Mouse (Mus musculus) T-helper 17 cell (primary cell): ENCODE data around the gene Zfp787.

Source experiments
- in situ Hi-C, 2 experiments: fragments of 300-600 bp; cut with MboI, MseI; formaldehyde crosslinking; loops; 1 replicate in 1 of 2; 2 replicates in 1 of 2; pipeline ENCODE4 v1.15.1; 2025; ENCODE audit warnings: high pct_unique_total_duplicates in 2 of 2

Zfp787 gene

GRCm38 (mm10) chr7:6169403-6169802, 13.6 kb upstream of the Zfp787 start:
- in situ Hi-C loops = loop anchor here (5.0 to 25.0 kb wide), 5 partner anchors 218 to 1682 kb away; partner anchors contain the start of genes Epn1 (in 1 of the 2), Gm45844 (in 1 of the 2), U2af2 (in 1 of the 2) and Zfp580 (in 1 of the 2)

- in situ Hi-C loops = loop anchor here (5.0 to 25.0 kb wide), 5 partner anchors 223 to 1677 kb away; partner anchors contain the start of genes Epn1 (in 1 of the 2), Gm45844 (in 1 of the 2), U2af2 (in 1 of the 2) and Zfp580 (in 1 of the 2)
Measured at GRCm38 (mm10) chr7:6164671-6165070, 8.9 kb upstream of the Zfp787 start.

DNA sequence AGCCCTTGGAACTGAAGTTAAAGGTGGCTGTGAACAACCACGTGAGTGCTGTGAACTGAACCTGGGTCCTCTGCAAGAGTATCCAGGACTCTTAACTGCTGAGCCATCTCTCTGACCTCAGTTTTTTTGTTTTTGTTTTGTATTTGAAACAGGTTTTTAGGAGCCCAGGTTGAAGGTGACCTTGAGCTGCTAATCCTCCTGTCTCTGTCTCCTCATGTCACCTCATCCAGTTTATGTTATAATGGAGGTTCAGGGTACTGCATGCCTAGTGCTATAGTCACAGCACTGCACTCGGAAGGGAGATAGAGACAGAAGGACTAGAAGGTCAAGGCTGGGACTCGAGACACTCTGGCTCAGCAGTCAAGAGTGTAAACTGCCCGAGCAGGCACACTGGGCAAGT, 6.4 kb upstream of the Zfp787 start:
- in situ Hi-C loops = loop anchor here (25.0 kb wide), 4 partner anchors 1075 to 1675 kb away; partner anchors contain the start of genes Epn1 (in 1 of the 2), Gm45844 (in 1 of the 2), U2af2 (in 1 of the 2) and Zfp580 (in 1 of the 2)

GRCm38 (mm10) chr7:6161541-6161940, 5.7 kb upstream of the Zfp787 start:
- in situ Hi-C loops = loop anchor here (25.0 kb wide), 4 partner anchors 1074 to 1674 kb away; partner anchors contain the start of genes Epn1 (in 1 of the 2), Gm45844 (in 1 of the 2), U2af2 (in 1 of the 2) and Zfp580 (in 1 of the 2)

GRCm38 (mm10) chr7:6159604-6160003, 3.8 kb upstream of the Zfp787 start:
- in situ Hi-C loops = loop anchor here (10.0 to 25.0 kb wide), 6 partner anchors 125 to 1672 kb away; partner anchors contain the start of genes Epn1 (in 1 of the 2), Fiz1 (in 1 of the 2), Gm44973 (in 1 of the 2) and Gm45844 (in 1 of the 2)

DNA sequence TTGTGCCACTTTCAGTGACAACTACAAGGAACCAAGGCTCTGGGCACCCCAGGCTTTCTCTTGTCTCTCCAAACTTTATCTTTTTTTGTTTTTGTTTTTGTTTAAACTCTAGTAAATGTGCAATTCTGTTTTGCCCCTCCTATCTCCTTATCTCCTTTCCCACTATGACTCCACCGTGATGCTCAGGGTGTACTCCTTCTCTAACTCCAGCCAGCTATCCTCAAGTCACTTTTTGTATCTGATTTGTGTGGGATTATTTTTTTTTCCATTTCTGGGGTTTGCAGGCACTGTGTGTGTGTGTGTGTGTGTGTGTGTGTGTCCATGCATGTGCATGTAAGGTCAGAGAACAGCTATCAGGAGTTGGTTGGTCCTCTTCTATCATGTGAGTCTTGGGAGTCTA, 1.7 kb upstream of the Zfp787 start:
- in situ Hi-C loops = loop anchor here (10.0 to 25.0 kb wide), 6 partner anchors 127 to 1670 kb away; partner anchors contain the start of genes Epn1 (in 1 of the 2), Fiz1 (in 1 of the 2), Gm44973 (in 1 of the 2) and Gm45844 (in 1 of the 2)

GRCm38 (mm10) chr7:6156901-6157472, 1.2 kb upstream of the Zfp787 start:
- in situ Hi-C loops = loop anchor here (10.0 to 25.0 kb wide), 6 partner anchors 128 to 1670 kb away; partner anchors contain the start of genes Epn1 (in 1 of the 2), Fiz1 (in 1 of the 2), Gm44973 (in 1 of the 2) and Gm45844 (in 1 of the 2)

DNA sequence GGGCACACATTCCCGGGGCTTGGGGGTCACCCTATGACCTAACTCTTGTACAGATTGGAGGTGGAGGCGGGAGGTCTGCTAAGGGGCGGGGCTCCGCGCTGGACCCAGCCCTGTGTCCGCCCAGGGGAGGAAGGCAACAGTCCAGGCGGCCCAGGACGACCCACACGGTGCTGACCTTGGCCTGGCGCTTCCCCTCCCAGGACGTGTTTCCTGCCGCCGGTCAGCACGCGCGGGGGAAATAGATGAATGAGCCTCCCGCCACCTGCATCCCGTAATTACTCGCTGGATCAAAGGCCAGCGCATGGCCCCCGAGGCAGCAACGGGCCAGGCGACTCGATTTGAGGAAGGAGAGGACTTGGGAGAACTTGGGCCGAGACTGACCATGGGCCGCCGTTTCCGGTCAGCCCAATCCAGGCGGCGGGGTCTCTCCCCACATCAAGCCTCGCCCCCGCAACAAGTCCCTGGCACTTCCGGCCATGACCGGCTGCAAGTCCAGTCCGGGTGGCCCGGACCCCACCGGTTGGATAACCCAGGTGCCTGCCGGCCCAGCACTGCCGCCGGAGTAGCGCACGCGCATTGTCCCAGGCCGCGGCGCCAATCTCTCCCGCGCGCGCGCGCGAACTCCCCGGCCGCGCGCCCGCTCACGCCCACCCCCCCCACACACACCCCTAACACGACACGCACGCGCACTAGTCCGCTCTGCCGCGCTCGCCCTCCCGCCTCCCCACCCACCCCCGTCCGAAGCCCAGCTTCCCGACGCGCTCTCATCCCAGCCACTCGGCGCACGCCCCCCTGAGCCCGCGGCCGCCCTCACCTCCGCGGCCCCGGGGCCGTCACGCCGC, 545 bp downstream of the Zfp787 start:
- in situ Hi-C loops = loop anchor here (10.0 to 25.0 kb wide), 6 partner anchors 130 to 1668 kb away; partner anchors contain the start of genes Epn1 (in 1 of the 2), Fiz1 (in 1 of the 2), Gm44973 (in 1 of the 2) and Gm45844 (in 1 of the 2)

- in situ Hi-C loops = loop anchor here (10.0 to 25.0 kb wide), 6 partner anchors 131 to 1667 kb away; partner anchors contain the start of genes Epn1 (in 1 of the 2), Fiz1 (in 1 of the 2), Gm44973 (in 1 of the 2) and Gm45844 (in 1 of the 2)
Measured at GRCm38 (mm10) chr7:6154164-6154563, 1.6 kb downstream of the Zfp787 start.

- in situ Hi-C loops = loop anchor here (10.0 to 25.0 kb wide), 6 partner anchors 132 to 1666 kb away; partner anchors contain the start of genes Epn1 (in 1 of the 2), Fiz1 (in 1 of the 2), Gm44973 (in 1 of the 2) and Gm45844 (in 1 of the 2)
Measured at GRCm38 (mm10) chr7:6153131-6153530, 2.7 kb downstream of the Zfp787 start.

DNA sequence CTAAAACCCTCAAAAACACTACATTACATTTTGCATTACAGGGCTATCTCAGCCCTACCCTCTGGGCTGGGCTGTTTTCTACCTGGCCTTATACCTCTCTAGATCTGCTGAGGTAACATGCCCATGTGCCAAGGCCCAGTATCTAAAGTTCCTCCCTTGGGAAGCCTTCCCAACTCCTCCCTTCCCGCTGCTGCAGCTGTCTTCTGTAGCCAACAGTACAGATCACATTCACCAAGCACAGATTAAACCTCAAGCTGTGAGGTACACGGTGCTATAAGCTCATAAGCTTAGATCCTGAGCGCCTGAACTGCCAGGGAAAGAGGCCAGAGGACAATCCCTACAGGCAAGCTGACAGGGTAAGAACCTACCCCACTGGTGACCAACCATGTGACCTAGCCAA, 3.8 kb downstream of the Zfp787 start:
- in situ Hi-C loops = loop anchor here (10.0 to 25.0 kb wide), 6 partner anchors 133 to 1665 kb away; partner anchors contain the start of genes Epn1 (in 1 of the 2), Fiz1 (in 1 of the 2), Gm44973 (in 1 of the 2) and Gm45844 (in 1 of the 2)

- in situ Hi-C loops = loop anchor here (10.0 to 25.0 kb wide), 6 partner anchors 134 to 1664 kb away; partner anchors contain the start of genes Epn1 (in 1 of the 2), Fiz1 (in 1 of the 2), Gm44973 (in 1 of the 2) and Gm45844 (in 1 of the 2)
Measured at GRCm38 (mm10) chr7:6151266-6151665, 4.5 kb downstream of the Zfp787 start.

DNA sequence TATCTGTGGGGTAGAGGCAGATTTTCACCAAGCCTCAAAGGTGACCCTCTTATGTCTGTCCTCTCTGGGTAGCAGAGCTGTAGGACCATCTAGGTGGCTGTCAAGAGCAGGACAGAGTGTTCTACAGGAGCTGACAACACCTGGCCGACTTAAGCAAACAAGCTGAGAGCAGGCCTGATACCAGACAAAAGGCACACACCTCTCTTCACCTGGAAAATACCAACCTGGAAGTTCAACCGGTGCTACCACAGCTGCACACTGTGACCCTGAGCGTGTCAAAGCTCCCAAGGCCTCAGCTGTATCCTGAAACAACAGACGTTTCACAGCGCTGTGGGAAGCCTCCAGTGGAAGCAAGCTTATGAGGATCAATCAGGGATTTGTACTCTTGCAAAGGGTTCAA, 8.1 kb downstream of the Zfp787 start:
- in situ Hi-C loops = loop anchor here in 1 of 2 experiments (25.0 kb wide), 1 partner anchor 990 kb away; the partner anchor contains the start of gene Zfp773

GRCm38 (mm10) chr7:6146982-6147325, 8.8 kb downstream of the Zfp787 start:
- in situ Hi-C loops = loop anchor here in 1 of 2 experiments (25.0 kb wide), 1 partner anchor 990 kb away; the partner anchor contains the start of gene Zfp773

DNA sequence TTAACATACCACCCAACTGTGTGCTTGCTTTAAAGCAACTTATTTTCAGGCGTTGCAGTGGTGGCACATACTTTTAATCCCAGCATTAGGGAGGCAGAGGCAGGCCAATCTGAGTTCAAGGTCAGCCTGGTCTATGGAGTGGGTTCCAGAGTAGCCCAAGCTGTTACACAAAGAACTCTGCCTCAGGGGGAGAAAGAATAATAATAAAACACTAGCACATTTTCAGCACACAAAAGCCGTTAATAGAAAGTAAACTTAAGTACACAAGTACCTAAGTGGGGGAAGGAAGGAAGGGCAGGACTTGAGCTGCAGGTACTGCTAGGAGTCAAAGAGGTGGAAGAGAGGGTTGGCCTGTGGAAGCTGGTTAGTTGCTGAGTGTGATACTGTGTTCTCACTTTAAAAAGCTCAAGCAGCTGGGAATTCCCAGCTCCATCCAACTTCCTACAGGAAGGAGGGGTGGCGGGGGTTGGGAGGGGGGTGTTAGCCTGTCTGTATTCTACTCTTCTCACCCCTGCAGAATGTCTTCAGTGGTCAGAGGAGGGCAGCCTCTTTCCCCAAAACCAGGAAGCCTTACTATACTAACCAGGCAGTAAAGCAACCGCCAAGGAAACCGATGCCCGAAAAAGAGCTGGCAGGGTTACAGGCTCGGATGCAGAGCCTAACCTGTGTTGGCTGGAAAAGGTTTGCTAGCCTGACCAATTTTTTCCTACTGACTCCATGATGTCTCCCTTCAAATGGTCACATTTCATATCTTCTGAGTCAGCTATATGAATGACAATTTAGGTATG, 9.4 kb downstream of the Zfp787 start:
- in situ Hi-C loops = loop anchor here in 1 of 2 experiments (25.0 kb wide), 1 partner anchor 991 kb away; the partner anchor contains the start of gene Zfp773

DNA sequence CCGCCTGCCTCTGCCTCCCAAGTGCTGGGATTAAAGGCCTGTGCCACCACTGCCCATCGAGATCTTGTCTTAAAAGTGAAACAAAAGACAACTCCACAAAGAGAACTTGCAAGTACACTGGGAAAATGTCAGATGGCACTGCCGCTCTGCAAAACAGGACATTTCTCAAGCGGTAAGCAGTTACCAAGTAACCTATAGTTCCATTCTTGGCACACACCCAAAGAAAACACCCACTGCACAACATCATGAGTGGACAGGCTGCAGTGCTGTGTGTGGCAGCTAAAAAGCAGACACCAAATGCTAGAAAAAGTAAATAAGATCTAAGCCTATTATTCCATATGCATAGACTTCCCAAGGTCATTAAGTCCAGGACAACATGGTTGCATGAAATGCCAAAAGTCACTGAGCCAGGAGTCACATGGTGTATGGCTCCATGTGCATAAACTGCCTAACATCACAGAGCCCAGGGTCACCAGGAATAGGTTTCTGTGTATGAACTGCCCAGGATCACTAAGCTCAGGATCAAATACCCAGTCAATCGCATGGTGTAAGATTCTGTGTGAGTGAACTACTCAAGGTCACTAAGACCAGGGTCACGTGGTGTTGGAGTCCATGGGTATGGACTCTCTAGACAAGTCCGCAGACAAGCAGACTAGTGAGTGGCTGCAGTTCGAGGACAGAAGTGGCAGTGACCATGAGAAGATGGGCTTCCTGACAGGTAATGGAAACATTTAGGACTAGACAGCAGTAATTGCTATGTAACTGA, 10.2 kb downstream of the Zfp787 start:
- in situ Hi-C loops = loop anchor here in 1 of 2 experiments (25.0 kb wide), 1 partner anchor 992 kb away; the partner anchor contains the start of gene Zfp773

DNA sequence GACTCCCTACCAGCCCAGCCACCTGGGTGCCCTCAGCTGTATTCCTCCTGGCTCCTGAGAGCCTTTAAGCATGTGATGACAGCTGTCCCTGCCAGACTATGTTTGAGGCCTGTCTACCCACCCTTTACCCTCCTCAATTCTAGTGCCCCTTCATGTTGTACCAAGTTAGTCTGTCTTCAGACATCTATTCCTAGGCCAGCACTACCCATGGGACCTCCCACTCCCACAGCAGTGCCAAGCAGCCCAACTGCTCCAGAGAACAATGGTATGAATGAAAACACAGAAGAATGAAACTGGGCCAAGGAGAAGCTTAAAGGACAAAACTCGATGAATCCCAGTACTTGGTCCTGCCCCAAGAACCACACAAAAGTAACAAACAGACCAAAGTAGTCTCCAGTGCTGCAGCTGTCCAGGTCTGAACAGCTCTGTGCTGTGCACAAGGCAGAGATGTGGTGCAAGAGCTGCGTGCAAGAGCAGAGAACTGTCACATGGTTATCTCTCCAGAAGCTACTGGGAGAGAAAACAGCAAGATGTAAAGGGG, 11.7 kb downstream of the Zfp787 start:
- in situ Hi-C loops = loop anchor here in 1 of 2 experiments (25.0 kb wide), 1 partner anchor 993 kb away; the partner anchor contains the start of gene Zfp773

DNA sequence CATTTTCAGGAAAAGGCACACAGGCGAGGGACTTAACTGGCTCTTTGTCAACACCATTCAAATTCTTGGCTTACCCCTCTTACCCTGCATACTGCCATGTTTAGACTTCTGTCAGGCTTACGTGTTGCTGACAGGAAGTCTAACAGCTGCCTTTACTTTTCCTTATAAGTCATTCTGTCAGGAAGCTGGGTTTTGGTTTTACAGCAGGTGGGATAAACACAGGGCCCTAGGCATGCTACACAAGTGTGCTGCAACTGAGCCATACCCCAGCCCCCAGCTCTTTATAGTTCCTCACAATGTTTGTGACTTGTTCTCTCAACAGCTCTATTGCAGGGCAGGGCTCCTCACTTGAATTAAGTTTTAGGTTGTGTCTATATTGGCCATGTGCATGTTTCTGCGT, 16.5 kb downstream of the Zfp787 start:
- in situ Hi-C loops = loop anchor here in 1 of 2 experiments (25.0 kb wide), 1 partner anchor 998 kb away; the partner anchor contains the start of gene Zfp773
